Mouse (Mus musculus): ENCODE data around the gene Igsf23.

- TF ChIP-seq CTCF (IDR thresholded peaks at IDR 0.05; ENCODE audit: low read depth, low read length), result no peak
- TF ChIP-seq GATA1 (IDR thresholded peaks at IDR 0.05; ENCODE audit: borderline replicate concordance, low read length), result no peak
- no peak for TF ChIP-seq TAL1 (conservative IDR thresholded peaks at IDR 0.05; ENCODE audit: low read depth, low read length)
- no peak for TF ChIP-seq GATA2 (IDR thresholded peaks at IDR 0.05; ENCODE audit: borderline replicate concordance, low read depth, low read length)
- no peak for TF ChIP-seq POLR2AphosphoS5 (IDR thresholded peaks at IDR 0.05; ENCODE audit: insufficient replicate concordance, low read depth, low read length)
Measured at GRCm38 (mm10) chr7:19949996-19950395, 560 bp downstream of the Igsf23 start.

All from G1E (cell line).